Mouse (Mus musculus) spleen, postnatal 10 days (tissue): ENCODE measurements around the gene Ms4a1.
"Not testable (repeated sequence)": the region's sequence is repeated elsewhere in the genome, so short reads cannot be mapped to it uniquely, and the experiment has no call there.

Experiments used
- DNase-seq, 2 experiments: peaks; one replicate each; pipeline ENCODE4 v3.0.0; 2021 to 2022; ENCODE audit warnings: low spot score in 2 of 2

Gene Ms4a1

GRCm38 (mm10) chr19:11266052-11266845, at the start of gene Ms4a1:
Ms4a1 (minus strand) TSS chr19:11266241.
- peak; percentile 14 to 50 for DNase-seq

- no peak for DNase-seq
Observed at GRCm38 (mm10) chr19:11314354-11314753, 48.3 kb upstream of the Ms4a1 start, which contains the start of gene Ms4a14. Ms4a14 (minus strand) TSS chr19:11314454.

- no peak for DNase-seq
Observed at GRCm38 (mm10) chr19:11308888-11309287, 42.8 kb upstream of the Ms4a1 start.

- DNase-seq, result not testable (repeated sequence)
Observed at GRCm38 (mm10) chr19:11299529-11299928, 33.5 kb upstream of the Ms4a1 start.

- no peak for DNase-seq
Observed at GRCm38 (mm10) chr19:11298939-11299338, 32.9 kb upstream of the Ms4a1 start.

- DNase-seq, result not testable (repeated sequence)
Observed at GRCm38 (mm10) chr19:11293616-11294015, 27.6 kb upstream of the Ms4a1 start.

GRCm38 (mm10) chr19:11292990-11293389, 26.9 kb upstream of the Ms4a1 start:
- peak in 1 of 2 experiments; percentile 14 for DNase-seq

GRCm38 (mm10) chr19:11283773-11284172, 17.7 kb upstream of the Ms4a1 start, which contains the start of gene Ms4a5:
Ms4a5 (minus strand) TSS chr19:11283873.
- no peak for DNase-seq

GRCm38 (mm10) chr19:11280223-11280622, 14.2 kb upstream of the Ms4a1 start:
- DNase-seq, result no peak

- DNase-seq, result no peak
Observed at GRCm38 (mm10) chr19:11276431-11276830, 10.4 kb upstream of the Ms4a1 start.

GRCm38 (mm10) chr19:11266956-11267355, 915 bp upstream of the Ms4a1 start:
- DNase-seq, result peak in 1 of 2 experiments; percentile 18

- no peak for DNase-seq
Observed at GRCm38 (mm10) chr19:11264602-11265185, 1.3 kb downstream of the Ms4a1 start.

- no peak for DNase-seq
Observed at GRCm38 (mm10) chr19:11263549-11263948, 2.5 kb downstream of the Ms4a1 start.

- not testable (repeated sequence) for DNase-seq
Observed at GRCm38 (mm10) chr19:11262932-11263331, 3.1 kb downstream of the Ms4a1 start.

- DNase-seq, result no peak
Observed at GRCm38 (mm10) chr19:11261522-11261921, 4.5 kb downstream of the Ms4a1 start.

GRCm38 (mm10) chr19:11244230-11244629, 21.8 kb downstream of the Ms4a1 start:
- DNase-seq, result peak in 1 of 2 experiments; percentile 30

- DNase-seq, result no peak
Observed at GRCm38 (mm10) chr19:11242560-11242959, 23.5 kb downstream of the Ms4a1 start.

- no peak for DNase-seq
Observed at GRCm38 (mm10) chr19:11235820-11236219, 30.2 kb downstream of the Ms4a1 start.

GRCm38 (mm10) chr19:11234921-11235735, 30.9 kb downstream of the Ms4a1 start:
- DNase-seq, result no peak

GRCm38 (mm10) chr19:11234244-11234643, 31.8 kb downstream of the Ms4a1 start:
- DNase-seq, result no peak

- no peak for DNase-seq
Observed at GRCm38 (mm10) chr19:11232348-11232747, 33.7 kb downstream of the Ms4a1 start, which contains the start of gene Ms4a12. Ms4a12 (minus strand) TSS chr19:11232448.
